Mouse (Mus musculus): Measurements from ENCODE around the gene Ndufa11. TPM values are rescaled to one million over a fixed set of nuclear protein-coding genes. Genes with fewer than 3 reads are reported as not detected.

Gene Ndufa11
- polyA plus RNA-seq, 1 experiment, result 181 TPM

DNA sequence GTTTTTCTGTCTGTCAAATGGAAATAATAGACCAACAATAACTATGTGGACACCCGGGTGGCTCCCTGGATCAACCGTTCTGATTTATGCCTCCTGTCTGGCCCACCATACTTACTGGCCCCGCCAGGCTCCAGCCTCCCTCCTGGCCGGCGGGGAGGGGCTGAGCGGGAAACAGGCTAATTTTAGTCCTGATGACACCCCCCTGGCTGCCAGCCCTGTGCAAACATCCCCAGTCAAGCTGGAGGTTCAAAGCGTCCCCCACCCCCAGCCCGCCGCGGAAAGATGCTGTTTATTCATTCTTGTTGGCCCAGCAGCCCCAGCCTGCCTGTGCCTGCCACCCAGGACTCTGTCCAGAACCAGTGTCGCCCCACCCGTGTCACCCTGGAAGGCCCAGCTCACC is 10.6 kb downstream of the Ndufa11 start:
- TF ChIP-seq CTCF (IDR thresholded peaks at IDR 0.05; ENCODE audit: extremely low read depth, insufficient read depth, insufficient read length, insufficient replicate concordance), result no peak
- TF ChIP-seq POLR2A (IDR thresholded peaks at IDR 0.05; ENCODE audit: low read depth, low read length), result no peak
- peaks cover 5% of the 10 kb centered on the region; the same call in 1 of the 2 replicates for H3K36me3 ChIP-seq (ENCODE audit: control insufficient read depth, insufficient read depth, low read length)
- no peak for DNase-seq (ENCODE audit: low read depth in 1 of 2, low spot score in 2 of 2)
- no peaks in the 10 kb centered on the region for H3K27me3 ChIP-seq (ENCODE audit: control insufficient read depth, insufficient read depth, low read length)
- 37% methylated on average over 12 of the region's 12 CpGs for WGBS
- H3K4me1 ChIP-seq (ENCODE audit: control insufficient read depth, insufficient read depth, insufficient read length), result no peaks in the 10 kb centered on the region
- H3K4me3 ChIP-seq (ENCODE audit: extremely low read depth, insufficient read depth, insufficient read length), result no peak overlapping the region
- H3K27ac ChIP-seq (ENCODE audit: insufficient read depth, low read length), result no peak overlapping the region

DNA sequence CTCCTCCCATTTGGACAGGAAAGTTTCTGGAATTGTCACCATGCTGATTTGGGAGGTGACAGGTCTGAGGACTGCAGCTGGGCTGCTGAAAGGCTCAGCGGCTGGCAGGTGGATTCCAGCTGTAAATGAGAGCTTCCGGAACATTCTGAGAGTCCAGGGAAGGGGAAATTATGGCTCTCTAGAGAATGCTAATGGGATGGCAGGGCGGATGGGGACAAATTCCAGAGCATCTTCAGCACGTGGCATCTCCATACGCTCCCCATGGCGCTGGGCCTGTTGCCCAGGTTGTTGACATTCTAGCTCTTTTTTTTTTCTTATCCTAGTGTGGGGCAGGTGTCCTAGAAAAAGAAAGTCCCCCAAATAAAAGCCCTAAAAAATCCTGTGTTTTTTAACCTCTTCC is 11.6 kb downstream of the Ndufa11 start:
- DNase-seq (ENCODE audit: low read depth in 1 of 2, low spot score in 2 of 2), result no peak
- TF ChIP-seq POLR2A (IDR thresholded peaks at IDR 0.05; ENCODE audit: low read depth, low read length) (no peak), CTCF (IDR thresholded peaks at IDR 0.05; ENCODE audit: extremely low read depth, insufficient read depth, insufficient read length, insufficient replicate concordance) (no peak)
- Histone ChIP-seq H3K27me3 (ENCODE audit: control insufficient read depth, insufficient read depth, low read length) (no peaks in the 10 kb centered on the region), H3K4me1 (ENCODE audit: control insufficient read depth, insufficient read depth, insufficient read length) (no peaks in the 10 kb centered on the region), H3K4me3 (ENCODE audit: extremely low read depth, insufficient read depth, insufficient read length) (no peak overlapping the region), H3K36me3 (ENCODE audit: control insufficient read depth, insufficient read depth, low read length) (no peaks in the 10 kb centered on the region), H3K27ac (ENCODE audit: insufficient read depth, low read length) (no peak overlapping the region)
- WGBS, result 82% methylated on average over 6 of the region's 6 CpGs

GRCm38 (mm10) chr17:56729656-56730055 is 12.1 kb downstream of the Ndufa11 start:
- no peak for DNase-seq (ENCODE audit: low read depth in 1 of 2, low spot score in 2 of 2)
- Histone ChIP-seq H3K36me3 (ENCODE audit: control insufficient read depth, insufficient read depth, low read length) (no peaks in the 10 kb centered on the region), H3K27me3 (ENCODE audit: control insufficient read depth, insufficient read depth, low read length) (no peaks in the 10 kb centered on the region), H3K4me3 (ENCODE audit: extremely low read depth, insufficient read depth, insufficient read length) (no peak overlapping the region), H3K4me1 (ENCODE audit: control insufficient read depth, insufficient read depth, insufficient read length) (no peaks in the 10 kb centered on the region), H3K27ac (ENCODE audit: insufficient read depth, low read length) (no peak overlapping the region)
- 88% methylated on average over 2 of the region's 2 CpGs for WGBS
- TF ChIP-seq CTCF (IDR thresholded peaks at IDR 0.05; ENCODE audit: extremely low read depth, insufficient read depth, insufficient read length, insufficient replicate concordance) (no peak), POLR2A (IDR thresholded peaks at IDR 0.05; ENCODE audit: low read depth, low read length) (no peak)

DNA sequence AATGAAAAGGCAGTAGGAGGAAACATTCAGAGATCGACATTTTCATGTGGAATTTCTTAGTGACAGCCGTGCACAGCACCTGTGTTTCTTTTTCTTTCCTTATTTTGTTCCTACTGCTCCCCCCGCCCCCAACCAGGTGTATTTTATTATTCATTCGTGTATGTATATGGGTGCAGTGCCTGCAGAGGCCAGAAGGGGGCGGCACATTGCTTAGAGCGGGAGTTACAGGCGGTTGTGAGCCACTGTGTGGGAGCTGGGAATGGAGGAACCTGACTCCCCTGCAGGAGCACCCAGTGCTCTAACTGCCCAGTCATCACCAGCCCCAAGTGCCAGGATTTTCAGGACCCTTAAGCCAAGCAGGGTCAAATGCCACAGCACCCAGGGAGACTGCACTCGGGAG is 19.0 kb downstream of the Ndufa11 start:
- Histone ChIP-seq H3K4me1 (ENCODE audit: control insufficient read depth, insufficient read depth, insufficient read length) (no peaks in the 10 kb centered on the region), H3K27me3 (ENCODE audit: control insufficient read depth, insufficient read depth, low read length) (no peaks in the 10 kb centered on the region), H3K36me3 (ENCODE audit: control insufficient read depth, insufficient read depth, low read length) (no peaks in the 10 kb centered on the region), H3K27ac (ENCODE audit: insufficient read depth, low read length) (no peak overlapping the region), H3K4me3 (ENCODE audit: extremely low read depth, insufficient read depth, insufficient read length) (no peak overlapping the region)
- no peak for DNase-seq (ENCODE audit: low read depth in 1 of 2, low spot score in 2 of 2)
- TF ChIP-seq POLR2A (IDR thresholded peaks at IDR 0.05; ENCODE audit: low read depth, low read length) (no peak), CTCF (IDR thresholded peaks at IDR 0.05; ENCODE audit: extremely low read depth, insufficient read depth, insufficient read length, insufficient replicate concordance) (no peak)
- 46% methylated on average over 8 of the region's 8 CpGs for WGBS

- Histone ChIP-seq H3K27me3 (ENCODE audit: control insufficient read depth, insufficient read depth, low read length) (no peaks in the 10 kb centered on the region), H3K27ac (ENCODE audit: insufficient read depth, low read length) (no peak overlapping the region), H3K4me1 (ENCODE audit: control insufficient read depth, insufficient read depth, insufficient read length) (no peaks in the 10 kb centered on the region), H3K36me3 (ENCODE audit: control insufficient read depth, insufficient read depth, low read length) (no peaks in the 10 kb centered on the region), H3K4me3 (ENCODE audit: extremely low read depth, insufficient read depth, insufficient read length) (no peak overlapping the region)
- DNase-seq (ENCODE audit: low read depth in 1 of 2, low spot score in 2 of 2), result no peak
- 87% methylated on average over 10 of the region's 10 CpGs for WGBS
- TF ChIP-seq CTCF (IDR thresholded peaks at IDR 0.05; ENCODE audit: extremely low read depth, insufficient read depth, insufficient read length, insufficient replicate concordance) (no peak), POLR2A (IDR thresholded peaks at IDR 0.05; ENCODE audit: low read depth, low read length) (no peak)
These were observed 20.7 kb downstream of the Ndufa11 start for GRCm38 (mm10) chr17:56738221-56738620.

DNA sequence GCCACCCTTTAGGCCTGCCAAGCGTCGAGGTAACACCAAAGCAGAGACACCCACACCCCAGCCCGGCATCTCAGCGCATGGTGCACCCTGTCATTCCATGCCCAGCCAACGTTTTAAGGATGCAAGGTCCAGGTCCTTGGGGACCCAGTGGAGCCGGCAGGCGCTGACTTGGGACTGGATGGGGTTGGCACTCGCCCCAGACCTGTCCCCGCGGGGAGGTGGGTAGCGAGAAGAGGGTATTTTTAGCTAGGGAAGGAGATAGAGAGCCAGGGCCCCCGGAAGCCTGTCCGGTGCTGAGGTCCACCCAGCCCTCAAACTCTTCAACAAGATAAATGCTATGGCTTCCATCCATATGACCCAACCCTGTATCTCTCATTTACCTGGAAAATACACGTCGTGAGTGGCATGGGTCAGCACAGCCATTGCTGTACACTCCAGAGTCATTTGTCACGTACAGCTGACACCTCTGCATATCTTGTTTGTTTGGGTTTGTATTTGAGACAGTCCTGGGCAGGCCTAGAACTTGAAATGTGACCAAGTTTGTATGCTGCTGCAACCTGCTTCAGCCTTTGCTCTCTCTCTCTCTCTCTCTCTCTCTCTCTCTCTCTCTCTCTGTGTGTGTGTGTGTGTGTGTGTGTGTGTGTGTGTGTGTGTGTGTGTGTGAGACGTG is 22.7 kb downstream of the Ndufa11 start:
- 85% methylated on average over 17 of the region's 17 CpGs for WGBS
- H3K4me1 ChIP-seq (ENCODE audit: control insufficient read depth, insufficient read depth, insufficient read length), result no peaks in the 10 kb centered on the region
- H3K36me3 ChIP-seq (ENCODE audit: control insufficient read depth, insufficient read depth, low read length), result no peaks in the 10 kb centered on the region
- H3K27ac ChIP-seq (ENCODE audit: insufficient read depth, low read length), result no peak overlapping the region
- no peak overlapping the region for H3K4me3 ChIP-seq (ENCODE audit: extremely low read depth, insufficient read depth, insufficient read length)
- DNase-seq (ENCODE audit: low read depth in 1 of 2, low spot score in 2 of 2), result no peak
- no peaks in the 10 kb centered on the region for H3K27me3 ChIP-seq (ENCODE audit: control insufficient read depth, insufficient read depth, low read length)
- no peak for TF ChIP-seq CTCF (IDR thresholded peaks at IDR 0.05; ENCODE audit: extremely low read depth, insufficient read depth, insufficient read length, insufficient replicate concordance)
- no peak for TF ChIP-seq POLR2A (IDR thresholded peaks at IDR 0.05; ENCODE audit: low read depth, low read length)

DNA sequence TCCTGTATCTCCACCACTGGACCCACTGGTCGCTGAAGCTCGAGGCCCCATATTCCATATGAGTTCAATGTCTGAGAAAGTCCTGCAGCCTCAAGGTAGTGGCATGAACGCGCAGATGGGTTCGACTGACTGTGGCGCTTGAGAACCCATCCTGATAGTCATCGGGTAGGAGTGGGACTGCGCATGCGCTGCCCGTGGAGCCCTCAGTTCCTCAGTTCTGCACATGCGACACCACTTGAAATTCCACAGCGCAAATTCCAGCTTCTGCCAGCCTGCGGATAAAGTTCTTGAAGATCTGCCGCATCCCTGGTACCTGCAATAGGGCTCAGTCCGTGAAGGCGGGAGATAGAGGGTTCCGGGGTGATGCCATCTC is 23.2 kb downstream of the Ndufa11 start:
- WGBS, result 88% methylated on average over 17 of the region's 17 CpGs
- no peaks in the 10 kb centered on the region for H3K36me3 ChIP-seq (ENCODE audit: control insufficient read depth, insufficient read depth, low read length)
- H3K27ac ChIP-seq (ENCODE audit: insufficient read depth, low read length), result no peak overlapping the region
- H3K4me3 ChIP-seq (ENCODE audit: extremely low read depth, insufficient read depth, insufficient read length), result no peak overlapping the region
- no peak for TF ChIP-seq POLR2A (IDR thresholded peaks at IDR 0.05; ENCODE audit: low read depth, low read length)
- TF ChIP-seq CTCF (IDR thresholded peaks at IDR 0.05; ENCODE audit: extremely low read depth, insufficient read depth, insufficient read length, insufficient replicate concordance), result no peak
- H3K4me1 ChIP-seq (ENCODE audit: control insufficient read depth, insufficient read depth, insufficient read length), result no peaks in the 10 kb centered on the region
- no peak for DNase-seq (ENCODE audit: low read depth in 1 of 2, low spot score in 2 of 2)
- H3K27me3 ChIP-seq (ENCODE audit: control insufficient read depth, insufficient read depth, low read length), result no peaks in the 10 kb centered on the region
